Mouse (Mus musculus) E14TG2a.4 (cell line): ENCODE measurements around the gene Rtf1.
A peak's percentile ranks its signal among the peaks of the same experiment; 100 is the strongest.

Experiments used
- H3K27me3 ChIP-seq: 2 replicates; pipeline ENCODE4 v1.6.1; 2014; ENCODE audit warnings: low read length, control low read depth; ENCODE audit not compliant: insufficient read depth
- H3K36me3 ChIP-seq: 2 replicates; pipeline ENCODE4 v1.6.1; 2014; ENCODE audit warnings: low read length, control low read depth; ENCODE audit not compliant: insufficient read depth
- H3K4me1 ChIP-seq: replicated peaks from 2 replicates; pipeline ENCODE4 v1.6.1; 2014; ENCODE audit warnings: low read depth, low read length, control low read depth
- H3K4me3 ChIP-seq: replicated peaks from 2 replicates; pipeline ENCODE4 v1.5.1; 2014; ENCODE audit warnings: mild to moderate bottlenecking, low read length
- H3K9me3 ChIP-seq: 2 replicates; pipeline ENCODE4 v1.6.1; 2014; ENCODE audit warnings: low read length, control low read depth
- CTCF ChIP-seq: conservative IDR thresholded peaks from 2 replicates; pipeline ENCODE4 v1.5.1; 2014; ENCODE audit warnings: low read length
- NANOG ChIP-seq: IDR thresholded peaks from 2 replicates; pipeline ENCODE4 v1.6.1; 2014; ENCODE audit warnings: borderline replicate concordance, low read length, mixed read lengths
- POU5F1 ChIP-seq: IDR thresholded peaks from 2 replicates; pipeline ENCODE4 v1.6.1; 2014; ENCODE audit warnings: low read length, borderline replicate concordance

The Rtf1 gene

DNA sequence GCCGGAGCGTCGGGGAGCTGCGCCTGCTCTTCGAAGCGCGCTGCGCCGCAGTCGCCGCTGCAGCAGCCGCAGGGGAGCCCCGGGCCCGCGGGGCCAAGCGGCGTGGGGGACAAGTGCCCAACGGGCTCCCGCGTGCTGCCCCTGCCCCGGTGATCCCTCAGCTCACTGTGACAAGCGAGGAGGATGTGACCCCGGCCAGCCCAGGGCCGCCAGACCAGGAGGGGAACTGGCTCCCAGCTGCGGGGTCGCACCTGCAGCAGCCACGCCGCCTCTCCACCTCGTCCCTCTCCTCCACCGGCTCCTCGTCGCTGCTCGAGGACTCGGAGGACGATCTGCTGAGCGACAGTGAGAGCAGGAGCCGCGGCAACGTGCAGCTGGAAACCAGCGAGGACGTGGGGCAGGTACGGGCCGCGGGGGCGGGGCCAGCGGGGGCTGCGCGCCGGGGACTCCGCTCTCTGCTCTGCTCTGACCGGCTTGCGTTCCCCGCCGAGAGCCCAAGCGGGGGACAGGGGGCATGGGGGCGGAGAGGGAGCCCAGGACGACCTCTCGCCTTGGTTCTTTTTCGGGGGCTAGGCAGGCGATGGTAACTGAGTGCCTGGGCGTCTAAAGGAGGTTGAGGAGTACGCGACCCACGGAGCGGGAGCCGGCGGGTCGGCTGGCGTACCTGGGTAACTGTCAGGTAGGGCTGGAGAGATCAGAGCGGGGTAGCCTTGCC is 67.8 kb downstream of the Rtf1 start:
- Histone ChIP-seq H3K27me3 (peaks cover 56% of the 10 kb centered on the region), H3K9me3 (no peaks in the 10 kb centered on the region), H3K4me1 (peaks cover 58% of the 10 kb centered on the region), H3K4me3 (peak overlapping the region; percentile 90), H3K36me3 (0 out of 2 replicates have a peak, but pooled peaks cover 4% of the 10 kb centered on the region)
- TF ChIP-seq NANOG: no peak
- no peak for TF ChIP-seq POU5F1
- TF ChIP-seq CTCF: no peak

DNA sequence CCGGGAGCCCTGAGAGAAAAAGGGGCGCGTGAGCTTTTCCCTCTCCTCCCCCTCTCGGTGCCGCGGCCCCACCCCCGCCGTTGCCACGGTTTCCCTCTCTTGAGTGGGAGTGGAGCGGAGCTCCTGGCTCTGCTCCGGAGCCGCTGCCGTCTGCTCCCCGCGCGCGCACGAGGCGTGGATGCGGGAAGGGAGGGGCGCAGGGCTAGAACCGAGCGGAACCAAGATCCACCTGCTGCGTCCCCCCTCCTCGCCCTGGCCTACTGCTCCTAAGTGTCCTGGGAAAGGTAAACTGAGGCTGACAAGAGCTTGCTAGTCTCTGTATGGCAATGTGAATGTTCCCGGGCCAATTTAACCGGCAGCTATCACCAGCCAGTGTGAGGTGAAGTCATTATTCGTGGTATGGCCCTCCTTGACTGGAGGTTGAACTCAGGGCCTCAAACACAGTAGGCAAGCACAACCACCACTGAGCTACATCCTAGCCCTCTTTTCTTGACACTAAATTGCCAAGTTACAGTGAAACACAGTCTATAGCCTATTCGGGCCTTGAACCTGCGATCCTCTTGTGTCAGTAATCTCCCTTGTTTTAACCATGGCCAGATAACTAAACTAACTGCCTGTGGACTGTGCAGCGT is 68.4 kb downstream of the Rtf1 start:
- Histone ChIP-seq H3K4me3 (peak overlapping the region; percentile 90), H3K4me1 (peaks cover 61% of the 10 kb centered on the region), H3K27me3 (peaks cover 49% of the 10 kb centered on the region), H3K36me3 (0 out of 2 replicates have a peak, but pooled peaks cover 4% of the 10 kb centered on the region), H3K9me3 (no peaks in the 10 kb centered on the region)
- no peak for TF ChIP-seq NANOG
- no peak for TF ChIP-seq CTCF
- TF ChIP-seq POU5F1: no peak

DNA sequence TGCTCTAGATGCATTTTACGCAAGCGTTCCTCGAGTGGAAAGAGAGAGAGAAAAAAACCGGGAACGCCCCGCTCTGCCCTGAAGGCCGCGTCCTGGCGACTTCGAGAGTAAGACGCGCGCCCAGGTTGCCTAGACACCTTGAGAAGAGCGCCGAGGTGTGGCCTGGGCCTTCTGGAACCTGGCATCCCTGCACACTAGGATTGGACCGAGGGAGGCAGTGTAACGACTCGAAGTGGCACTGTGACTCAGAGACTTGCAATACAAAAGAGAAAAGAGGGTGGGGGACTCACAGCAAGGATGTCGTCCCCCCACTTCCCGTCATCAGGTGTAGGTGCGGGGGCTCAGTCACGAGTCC is 68.9 kb downstream of the Rtf1 start:
- H3K27me3 ChIP-seq: peaks cover 45% of the 10 kb centered on the region
- TF ChIP-seq CTCF (no peak), POU5F1 (no peak), NANOG (no peak)
- no peaks in the 10 kb centered on the region for H3K9me3 ChIP-seq

DNA sequence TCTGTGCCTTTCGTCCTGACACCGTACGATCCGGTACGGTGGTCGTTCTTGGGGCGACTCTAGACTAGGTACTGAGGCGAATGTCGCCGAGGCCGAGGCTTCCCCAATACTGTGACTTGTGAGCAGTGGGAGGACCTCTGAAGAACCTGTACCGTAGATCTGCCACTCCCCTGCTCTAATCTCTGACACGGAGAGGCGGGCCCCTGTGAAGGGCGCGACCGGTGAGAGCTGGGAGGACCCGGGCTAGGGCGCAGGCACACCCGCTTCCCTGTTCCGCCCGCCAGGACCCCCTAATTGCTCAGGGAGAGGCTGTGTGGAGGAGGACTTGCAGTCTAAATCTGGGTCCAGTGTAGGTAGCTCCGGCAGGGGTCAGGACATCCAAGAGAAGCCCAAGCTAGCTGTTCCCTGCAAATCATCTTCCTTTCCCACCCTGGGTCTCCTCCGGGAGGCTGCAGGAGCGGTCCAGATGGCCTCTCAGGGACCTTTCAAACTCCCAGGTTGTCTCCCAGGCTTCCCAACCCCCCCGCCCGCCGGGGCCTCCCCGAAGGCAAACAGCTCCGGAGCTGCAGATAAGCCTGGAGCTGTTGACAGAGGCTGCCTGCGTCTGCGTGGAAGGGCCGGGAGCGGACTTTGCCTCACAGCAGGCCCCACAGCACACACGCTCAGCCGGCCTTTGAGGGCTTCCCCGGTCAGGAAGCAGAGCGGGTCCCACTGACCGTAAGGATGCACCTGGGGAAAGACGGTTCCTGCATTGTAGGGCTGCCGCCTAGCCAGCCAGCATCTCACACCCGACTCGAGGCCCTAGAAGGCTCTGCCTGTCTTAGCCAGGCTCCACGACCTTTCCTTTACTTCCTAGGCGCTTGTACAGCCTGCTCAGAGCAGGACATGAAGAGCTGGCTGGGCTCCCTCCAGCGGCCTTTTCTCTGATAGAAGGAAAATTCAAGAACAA is 69.6 kb downstream of the Rtf1 start:
- 0 out of 2 replicates have a peak, but pooled peaks cover 5% of the 10 kb centered on the region for H3K36me3 ChIP-seq
- no peaks in the 10 kb centered on the region for H3K9me3 ChIP-seq
- H3K27me3 ChIP-seq: peaks cover 46% of the 10 kb centered on the region
- TF ChIP-seq CTCF: no peak
- no peak for TF ChIP-seq NANOG
- no peak for TF ChIP-seq POU5F1
- peaks cover 64% of the 10 kb centered on the region for H3K4me1 ChIP-seq
- peak overlapping the region; percentile 90 for H3K4me3 ChIP-seq

More for the DNA sequence above, 68.9 kb downstream of the Rtf1 start:
- Histone ChIP-seq H3K36me3 (0 out of 2 replicates have a peak, but pooled peaks cover 4% of the 10 kb centered on the region), H3K4me3 (peak overlapping the region; percentile 90), H3K4me1 (peaks cover 58% of the 10 kb centered on the region)

- Histone ChIP-seq H3K4me3 (peak overlapping the region; percentile 90; the same call in 1 of the 2 replicates), H3K4me1 (peaks cover 67% of the 10 kb centered on the region), H3K27me3 (peaks cover 41% of the 10 kb centered on the region), H3K9me3 (no peaks in the 10 kb centered on the region), H3K36me3 (peaks cover 14% of the 10 kb centered on the region)
- TF ChIP-seq CTCF (peak; percentile 18), NANOG (no peak), POU5F1 (no peak)
Measured at GRCm38 (mm10) chr2:119745281-119745680, 70.4 kb downstream of the Rtf1 start.

GRCm38 (mm10) chr2:119747554-119747953 is 72.7 kb downstream of the Rtf1 start:
- Histone ChIP-seq H3K27me3 (peaks cover 37% of the 10 kb centered on the region), H3K4me1 (peaks cover 73% of the 10 kb centered on the region), H3K9me3 (no peaks in the 10 kb centered on the region), H3K4me3 (no peak overlapping the region), H3K36me3 (peaks cover 32% of the 10 kb centered on the region)
- TF ChIP-seq CTCF (no peak), POU5F1 (no peak), NANOG (no peak)

- H3K27me3 ChIP-seq: peaks cover 23% of the 10 kb centered on the region
- no peak overlapping the region; the same call in 1 of the 2 replicates for H3K4me3 ChIP-seq
- peaks cover 39% of the 10 kb centered on the region for H3K36me3 ChIP-seq
- H3K9me3 ChIP-seq: no peaks in the 10 kb centered on the region
- TF ChIP-seq POU5F1 (no peak), NANOG (no peak), CTCF (no peak)
- peaks cover 59% of the 10 kb centered on the region for H3K4me1 ChIP-seq
Measured at GRCm38 (mm10) chr2:119749260-119749659, 74.4 kb downstream of the Rtf1 start.
